9 mouse cellular contexts compared by ENCODE assay signal in genomic region chr3:138643951-138644285, GRCm38 (mm10).
DNase-seq lines count a peak whose midpoint lies in the region; ATAC-seq lines count a peak whose summit lies in the region.
"Had no signal": no experiment of that assay in that cellular context is flagged by ENCODE, and none has a peak within 500 bp of the region (broad histone marks: within the 10 kb centered on the region; RNA-seq: fewer than 3 reads in every experiment).

No protein-coding gene starts in this region.

- H3K4me2 ChIP-seq in kidney, embryonic 14.5 days (replicated peaks; ENCODE audit: low read depth, low read length) = peak overlapping the region; percentile 62
- peak overlapping the region; percentile 53 for H3K4me2 ChIP-seq in embryonic facial prominence, embryonic 15.5 days (replicated peaks)
- peak overlapping the region; percentile 67 for H3K4me2 ChIP-seq in intestine, embryonic 14.5 days (ENCODE audit: low read length)
- peak overlapping the region; percentile 49 for H3K4me2 ChIP-seq in midbrain, embryonic 16.5 days (ENCODE audit: low read length)

- WGBS in kidney, embryonic 14.5 days = 11% methylated on average over 15 of the region's 15 CpGs
- WGBS in embryonic facial prominence, embryonic 15.5 days = 25% methylated on average over 15 of the region's 15 CpGs
- WGBS in intestine, embryonic 14.5 days = 23% methylated on average over 15 of the region's 15 CpGs
- 14% methylated on average over 15 of the region's 15 CpGs for WGBS in midbrain, embryonic 16.5 days

- H3K4me3 ChIP-seq in kidney, embryonic 14.5 days (ENCODE audit: low read length) = peak overlapping the region; percentile 28
- peak overlapping the region; percentile 31 for H3K4me3 ChIP-seq in embryonic facial prominence, embryonic 15.5 days (replicated peaks)
- peak overlapping the region; percentile 29 for H3K4me3 ChIP-seq in intestine, embryonic 14.5 days (ENCODE audit: low read depth, low read length)
- peak overlapping the region; percentile 16; the same call in 1 of the 2 replicates for H3K4me3 ChIP-seq in midbrain, embryonic 16.5 days (ENCODE audit: low read depth, low read length)

- peak; percentile 7; the same call in 1 of the 2 replicates for ATAC-seq in kidney, embryonic 14.5 days (ENCODE audit: low FRiP score, low TSS enrichment)
- no peak for ATAC-seq in embryonic facial prominence, embryonic 15.5 days (ENCODE audit: insufficient number of reproducible peaks, low FRiP score, low TSS enrichment, low read depth)
- ATAC-seq in intestine, embryonic 14.5 days (replicated peaks; ENCODE audit: low FRiP score, low TSS enrichment, low read depth) = no peak
- ATAC-seq in midbrain, embryonic 16.5 days = 0 out of 2 replicates have a peak, but pooled peaks have one; percentile 6

- H3K27me3 ChIP-seq in kidney, embryonic 14.5 days (ENCODE audit: control insufficient read depth, insufficient read depth, low read length) = no peaks in the 10 kb centered on the region
- no peaks in the 10 kb centered on the region for H3K27me3 ChIP-seq in embryonic facial prominence, embryonic 15.5 days
- H3K27me3 ChIP-seq in intestine, embryonic 14.5 days (replicated peaks; ENCODE audit: control insufficient read depth, insufficient read depth, low read length) = no peaks in the 10 kb centered on the region
- no peaks in the 10 kb centered on the region for H3K27me3 ChIP-seq in midbrain, embryonic 16.5 days (ENCODE audit: control insufficient read depth, insufficient read depth, low read depth, low read length)
- H3K27me3 ChIP-seq: CH12.LX had no signal

- peaks cover 16% of the 10 kb centered on the region for H3K4me1 ChIP-seq in kidney, embryonic 14.5 days (ENCODE audit: control insufficient read depth, insufficient read depth, low read length)
- peaks cover 15% of the 10 kb centered on the region for H3K4me1 ChIP-seq in embryonic facial prominence, embryonic 15.5 days
- H3K4me1 ChIP-seq in intestine, embryonic 14.5 days (replicated peaks; ENCODE audit: control insufficient read depth, insufficient read depth, low read length) = no peaks in the 10 kb centered on the region
- peaks cover 14% of the 10 kb centered on the region for H3K4me1 ChIP-seq in midbrain, embryonic 16.5 days (ENCODE audit: control insufficient read depth, insufficient read depth, low read length)

- H3K27ac ChIP-seq in kidney, embryonic 14.5 days (ENCODE audit: low read depth, low read length) = no peak overlapping the region
- H3K27ac ChIP-seq in embryonic facial prominence, embryonic 15.5 days (replicated peaks) = peak overlapping the region; percentile 78
- no peak overlapping the region for H3K27ac ChIP-seq in intestine, embryonic 14.5 days (ENCODE audit: low read depth)
- peak overlapping the region; percentile 65 for H3K27ac ChIP-seq in midbrain, embryonic 16.5 days (ENCODE audit: low read length)

- H3K36me3 ChIP-seq in kidney, embryonic 14.5 days (ENCODE audit: control insufficient read depth, insufficient read depth, low read length) = no peaks in the 10 kb centered on the region
- H3K36me3 ChIP-seq in embryonic facial prominence, embryonic 15.5 days = no peaks in the 10 kb centered on the region
- H3K36me3 ChIP-seq in intestine, embryonic 14.5 days (ENCODE audit: control insufficient read depth, insufficient read depth, low read length) = no peaks in the 10 kb centered on the region
- H3K36me3 ChIP-seq in midbrain, embryonic 16.5 days (ENCODE audit: control insufficient read depth, insufficient read depth, low read length) = no peaks in the 10 kb centered on the region

- no peak for DNase-seq in kidney, adult 11 months
- DNase-seq in intestine, embryonic 14.5 days (ENCODE audit: low spot score) = no peak
- DNase-seq in gastrocnemius, postnatal 10 days = no peak
- DNase-seq in spleen, adult 18-20 months = no peak
- no peak for DNase-seq in thymus, postnatal 36 days

- H3K9ac ChIP-seq in kidney, embryonic 14.5 days (ENCODE audit: low read depth, low read length) = peak overlapping the region; percentile 40; the same call in 1 of the 2 replicates
- no peak overlapping the region; the same call in 1 of the 2 replicates for H3K9ac ChIP-seq in embryonic facial prominence, embryonic 15.5 days
- H3K9ac ChIP-seq in intestine, embryonic 14.5 days (ENCODE audit: low read length) = peak overlapping the region; percentile 20; the same call in 1 of the 2 replicates
- no peak overlapping the region for H3K9ac ChIP-seq in midbrain, embryonic 16.5 days (ENCODE audit: low read depth, low read length)

- no peaks in the 10 kb centered on the region for H3K9me3 ChIP-seq in kidney, embryonic 14.5 days (ENCODE audit: control insufficient read depth, low read length)
- H3K9me3 ChIP-seq in embryonic facial prominence, embryonic 15.5 days (replicated peaks) = no peaks in the 10 kb centered on the region
- H3K9me3 ChIP-seq in intestine, embryonic 14.5 days (ENCODE audit: control insufficient read depth, low read length) = no peaks in the 10 kb centered on the region
- 0 out of 2 replicates have a peak, but pooled peaks cover 2% of the 10 kb centered on the region for H3K9me3 ChIP-seq in midbrain, embryonic 16.5 days (replicated peaks; ENCODE audit: control insufficient read depth, low read length, poor library complexity, severe bottlenecking)

Comparison
In these comparisons a context has a peak if more than half of its experiments do, and no peak if none do; other contexts are left out.
1. ATAC-seq: peak in kidney, embryonic 14.5 days (single experiment) and midbrain, embryonic 16.5 days (single experiment); none in embryonic facial prominence, embryonic 15.5 days (single experiment) and intestine, embryonic 14.5 days (single experiment).
2. H3K27ac ChIP-seq: peak in embryonic facial prominence, embryonic 15.5 days (single experiment) and midbrain, embryonic 16.5 days (single experiment); none in kidney, embryonic 14.5 days (single experiment) and intestine, embryonic 14.5 days (single experiment).
3. H3K9ac ChIP-seq: peak in kidney, embryonic 14.5 days (single experiment) and intestine, embryonic 14.5 days (single experiment); none in embryonic facial prominence, embryonic 15.5 days (single experiment) and midbrain, embryonic 16.5 days (single experiment).
4. Peak in every context shown above with its lines, with median percentiles within 50 percentile points of each other: H3K4me2 ChIP-seq and H3K4me3 ChIP-seq.